Mouse (Mus musculus) CD8-positive naive resting alpha-beta T cell, adult 57 days (primary cell): ENCODE results near the gene Tfap2a. TPM values are rescaled to one million over a fixed set of nuclear protein-coding genes. Genes with fewer than 3 reads are reported as not detected.

Experiments
- total RNA-seq: library from RNA; stranded (reverse); gene quantifications from one replicate; pipeline ENCODE4 v1.2.4, GENCODE M21; 2023

Tfap2a gene
- total RNA-seq, result not detected

DNA sequence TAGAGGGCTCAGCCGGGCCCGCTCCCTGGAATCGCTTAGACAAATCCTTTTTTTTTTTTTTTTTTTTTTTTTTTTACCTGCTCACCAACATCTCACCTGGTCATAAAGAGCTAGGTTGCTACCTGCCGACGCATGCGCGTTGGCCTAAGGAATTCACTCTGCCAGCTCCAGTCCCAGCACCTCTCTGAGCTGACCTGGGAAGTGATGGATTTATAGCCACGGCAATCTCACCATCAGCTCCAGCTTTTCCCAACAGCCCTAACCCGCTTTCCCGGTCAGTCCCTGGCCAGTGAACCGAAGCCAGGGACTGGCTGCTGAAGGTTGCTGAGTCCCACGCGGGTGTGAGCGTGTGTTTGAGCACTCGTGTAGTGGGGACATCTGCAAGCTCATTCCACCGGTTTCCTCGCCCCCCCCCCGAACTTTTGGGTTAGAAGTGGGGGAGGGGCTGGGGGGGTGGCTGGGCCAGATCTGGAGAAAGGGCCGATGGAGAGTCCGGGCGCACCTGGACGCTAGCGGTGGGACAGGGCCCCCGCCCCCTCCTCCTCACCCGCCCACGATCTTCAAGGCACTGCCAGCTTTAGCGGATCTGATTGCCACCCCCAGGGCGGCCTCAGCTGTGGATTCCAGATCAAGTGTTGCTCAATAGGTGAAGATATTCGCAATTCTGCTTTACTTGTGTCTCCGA is at the start of gene Tfap2a:
Gene Tfap2a (minus strand): TSS at position 181 of the 685 bp plus-strand sequence.

Other genes starting within 250 kb of the Tfap2a start
- gene Gcnt2, start 121.4 kb upstream of the Tfap2a start, total RNA-seq, result 1.8 TPM